Mouse (Mus musculus): ENCODE measurements around the gene Cog6. TPM values are rescaled to one million over a fixed set of nuclear protein-coding genes. Genes with fewer than 3 reads are reported as not detected.
A peak's percentile ranks its signal among the peaks of the same experiment; 100 is the strongest.
"Not testable (repeated sequence)": the region's sequence is repeated elsewhere in the genome, so short reads cannot be mapped to it uniquely, and the experiment has no call there.

Cog6 gene
- polyA plus RNA-seq, 1 experiment from 2014 or later: 53.0 TPM

DNA sequence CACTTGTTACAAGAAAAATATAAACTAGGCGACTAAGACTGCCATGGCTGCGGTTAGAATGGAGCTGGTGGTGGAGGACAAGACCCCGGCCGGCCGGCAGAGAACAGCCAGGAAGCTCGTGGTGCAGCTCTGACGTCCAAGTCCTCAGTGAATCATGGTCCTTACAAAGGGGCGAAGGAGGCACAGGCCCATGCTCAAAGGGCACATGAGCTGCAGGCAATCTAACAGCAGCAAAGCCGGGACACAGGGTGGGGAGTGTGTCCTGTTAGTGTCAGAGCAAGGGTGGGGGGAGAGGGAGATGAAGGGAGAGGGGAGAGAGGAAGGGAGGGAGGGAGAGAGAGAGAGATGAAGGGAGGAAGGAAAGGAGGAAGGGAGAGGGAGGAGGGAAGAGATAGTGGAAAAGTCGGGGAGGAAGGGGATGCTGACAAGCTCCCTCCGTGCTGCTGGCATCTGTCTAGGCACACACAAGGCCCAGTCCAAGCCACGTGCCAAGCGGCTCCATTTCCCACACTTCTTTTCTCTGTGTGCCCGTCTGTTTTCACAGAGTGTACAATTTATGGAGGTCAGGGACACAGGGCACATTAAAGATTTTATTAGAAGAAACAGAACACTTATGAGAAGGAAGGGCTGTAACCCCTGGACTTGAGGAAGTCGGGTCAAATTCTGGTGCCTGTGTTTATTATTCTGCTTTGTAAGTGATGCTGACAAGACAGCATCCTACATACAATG lies 17.9 kb downstream of the Cog6 start:
- in situ Hi-C loops (cut with MboI; ENCODE audit: low pct_unique_long_range_greater_than_20kb): no loop called here
- DNase-seq (ENCODE audit: low read depth, low spot score): no peak
- CTCF ChIA-PET: interaction anchor here (1.2 to 6.6 kb wide), 2 partner anchors 16 to 17 kb away, joined by 4 to 36 read pairs; no protein-coding TSS in a partner anchor
- POLR2A ChIA-PET: no interaction called here
- no peaks in the 10 kb centered on the region for H3K27me3 ChIP-seq
- no peak for ATAC-seq
- TF ChIP-seq CTCF (IDR thresholded peaks at IDR 0.05): no peak

DNA sequence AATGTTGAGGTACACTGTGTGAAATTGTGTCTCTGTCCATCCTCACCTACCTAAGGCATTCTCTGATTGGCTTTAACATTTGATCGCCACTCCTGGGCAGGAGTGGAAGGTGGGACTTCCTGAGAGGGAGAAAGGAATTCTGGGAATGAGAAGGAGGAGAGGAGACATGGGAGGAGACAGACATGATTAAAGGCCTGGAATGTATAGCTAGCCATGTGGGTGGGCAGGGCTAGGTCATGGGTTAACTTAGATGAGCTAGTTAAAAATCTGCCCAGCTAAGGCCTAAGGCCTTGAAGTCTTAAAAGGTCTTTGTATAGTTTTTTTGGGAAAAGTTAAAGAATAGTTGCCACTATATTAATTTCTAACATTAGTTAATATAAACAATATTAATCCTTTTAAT lies 19.7 kb downstream of the Cog6 start:
- POLR2A ChIA-PET: interaction anchor here (1.2 kb wide), 1 partner anchor 14 kb away, joined by 3 read pairs; no protein-coding TSS in a partner anchor

DNA sequence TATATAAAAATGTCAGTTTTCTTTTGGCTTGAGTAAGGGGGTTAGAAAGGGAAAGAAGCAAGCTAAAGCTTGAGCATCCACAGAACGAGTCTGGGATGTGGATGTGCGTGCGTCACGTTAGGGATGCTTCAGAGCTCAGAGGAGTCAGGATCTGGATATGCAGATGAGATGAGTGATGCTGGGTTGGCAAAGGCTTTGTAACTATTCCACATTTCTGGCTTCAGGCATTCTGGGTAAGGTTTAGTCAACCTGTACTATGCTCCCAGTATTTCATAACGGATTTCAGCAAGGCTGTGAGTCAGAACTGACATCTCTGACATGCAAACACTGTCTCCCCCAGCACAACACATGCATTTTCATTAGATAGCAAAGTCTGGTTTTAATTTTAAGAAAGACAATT lies 20.4 kb downstream of the Cog6 start:
- no peak for TF ChIP-seq CTCF (IDR thresholded peaks at IDR 0.05)
- no peak for ATAC-seq
- no peak for DNase-seq (ENCODE audit: low read depth, low spot score)
- ChIA-PET CTCF (interaction anchor here (0.9 to 6.6 kb wide), 6 partner anchors 13 to 742 kb away, joined by 3 to 36 read pairs (median 5); no protein-coding TSS in a partner anchor), POLR2A (interaction anchor here (1.2 kb wide), 1 partner anchor 13 kb away, joined by 3 read pairs; no protein-coding TSS in a partner anchor)
- in situ Hi-C loops (cut with MboI; ENCODE audit: low pct_unique_long_range_greater_than_20kb): no loop called here
- H3K27me3 ChIP-seq: no peaks in the 10 kb centered on the region

More for the DNA sequence above, 19.7 kb downstream of the Cog6 start:
- no peak for TF ChIP-seq CTCF (IDR thresholded peaks at IDR 0.05)
- in situ Hi-C loops (cut with MboI; ENCODE audit: low pct_unique_long_range_greater_than_20kb): no loop called here
- no peaks in the 10 kb centered on the region for H3K27me3 ChIP-seq
- CTCF ChIA-PET: interaction anchor here (0.9 to 6.6 kb wide), 6 partner anchors 14 to 743 kb away, joined by 3 to 36 read pairs (median 5); no protein-coding TSS in a partner anchor
- DNase-seq (ENCODE audit: low read depth, low spot score) (no peak), ATAC-seq (no peak)

GRCm38 (mm10) chr3:52994666-52995065 lies 22.4 kb downstream of the Cog6 start:
- DNase-seq (ENCODE audit: low read depth, low spot score) (no peak), ATAC-seq (no peak)
- CTCF ChIA-PET: interaction anchor here (1.0 to 6.6 kb wide), 2 partner anchors 11 to 14 kb away, joined by 4 to 36 read pairs; no protein-coding TSS in a partner anchor
- in situ Hi-C loops (cut with MboI; ENCODE audit: low pct_unique_long_range_greater_than_20kb): no loop called here
- TF ChIP-seq CTCF (IDR thresholded peaks at IDR 0.05): peak; percentile 78
- H3K27me3 ChIP-seq: no peaks in the 10 kb centered on the region
- POLR2A ChIA-PET: no interaction called here

DNA sequence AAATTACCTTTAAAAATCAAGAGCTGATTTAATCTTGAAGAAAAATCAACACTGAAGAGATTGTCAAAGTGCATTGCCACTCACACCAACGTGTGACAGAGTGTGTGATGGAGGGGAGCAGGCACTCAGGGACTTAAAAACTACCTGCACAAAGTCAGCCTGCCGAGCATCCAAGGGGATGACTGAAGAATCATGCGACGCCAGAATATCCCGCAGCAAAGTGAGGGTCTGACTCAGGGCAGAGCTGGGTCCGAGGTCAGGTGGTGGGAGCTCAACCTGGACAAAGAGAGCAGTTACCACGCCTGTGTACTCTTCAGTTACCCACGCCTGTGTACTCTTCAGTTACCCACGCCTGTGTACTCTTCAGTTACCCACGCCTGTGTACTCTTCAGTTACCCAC lies 23.7 kb downstream of the Cog6 start:
- ChIA-PET CTCF (interaction anchor here (0.6 to 6.6 kb wide), 8 partner anchors 10 to 740 kb away, joined by 3 to 36 read pairs (median 3); no protein-coding TSS in a partner anchor), POLR2A (interaction anchor here (0.7 kb wide), 1 partner anchor 1699 kb away, joined by 3 read pairs; no protein-coding TSS in a partner anchor)
- DNase-seq (ENCODE audit: low read depth, low spot score): no peak
- in situ Hi-C loops (cut with MboI; ENCODE audit: low pct_unique_long_range_greater_than_20kb): no loop called here
- ATAC-seq: no peak
- no peak for TF ChIP-seq CTCF (IDR thresholded peaks at IDR 0.05)
- no peaks in the 10 kb centered on the region for H3K27me3 ChIP-seq

DNA sequence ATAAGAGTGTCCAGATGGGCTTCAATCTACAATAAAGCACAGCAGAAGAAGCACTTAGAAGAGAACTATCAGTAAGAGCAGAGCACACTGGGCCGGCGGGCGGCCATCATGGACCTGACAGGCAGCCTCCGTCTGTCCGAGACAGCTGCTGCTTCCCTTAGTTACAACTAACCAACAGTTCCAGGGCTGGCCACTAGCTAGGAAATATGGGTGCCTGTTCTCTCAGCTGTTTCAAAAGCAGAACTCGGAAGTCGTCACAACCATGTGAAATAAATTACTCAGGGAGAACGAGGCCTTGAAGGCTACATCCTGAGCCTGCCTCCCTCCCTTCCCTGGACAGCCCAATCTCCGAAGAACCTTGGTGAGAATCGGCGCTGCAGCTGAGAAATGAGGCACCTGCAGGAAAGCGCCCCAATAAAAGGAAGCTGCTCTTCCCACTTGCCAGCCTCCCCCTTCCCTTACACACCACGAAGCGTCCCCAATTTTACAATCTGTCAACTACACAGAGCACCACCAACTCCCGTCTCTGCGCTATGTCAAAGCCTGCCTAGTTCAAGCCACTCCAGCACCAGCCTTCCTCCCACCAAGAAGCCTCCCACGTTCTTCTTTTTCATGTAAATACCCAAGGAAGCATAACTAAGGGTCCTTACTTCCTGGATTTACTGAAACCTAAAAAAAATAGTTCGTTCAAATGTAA lies 26.8 kb downstream of the Cog6 start:
- ATAC-seq (no peak), DNase-seq (ENCODE audit: low read depth, low spot score) (no peak)
- H3K27me3 ChIP-seq: no peaks in the 10 kb centered on the region
- TF ChIP-seq CTCF (IDR thresholded peaks at IDR 0.05): no peak
- ChIA-PET POLR2A (no interaction called here), CTCF (interaction anchor here (1.4 kb wide), 1 partner anchor 16 kb away, joined by 3 read pairs; no protein-coding TSS in a partner anchor)
- in situ Hi-C loops (cut with MboI; ENCODE audit: low pct_unique_long_range_greater_than_20kb): no loop called here

- CTCF ChIA-PET: interaction anchor here (1.4 kb wide), 1 partner anchor 12 kb away, joined by 3 read pairs; no protein-coding TSS in a partner anchor
- in situ Hi-C loops (cut with MboI; ENCODE audit: low pct_unique_long_range_greater_than_20kb); POLR2A ChIA-PET; DNase-seq (ENCODE audit: low read depth, low spot score); H3K27me3 ChIP-seq; ATAC-seq: not testable (repeated sequence)
Measured at GRCm38 (mm10) chr3:52985508-52985941, 31.5 kb downstream of the Cog6 start.

DNA sequence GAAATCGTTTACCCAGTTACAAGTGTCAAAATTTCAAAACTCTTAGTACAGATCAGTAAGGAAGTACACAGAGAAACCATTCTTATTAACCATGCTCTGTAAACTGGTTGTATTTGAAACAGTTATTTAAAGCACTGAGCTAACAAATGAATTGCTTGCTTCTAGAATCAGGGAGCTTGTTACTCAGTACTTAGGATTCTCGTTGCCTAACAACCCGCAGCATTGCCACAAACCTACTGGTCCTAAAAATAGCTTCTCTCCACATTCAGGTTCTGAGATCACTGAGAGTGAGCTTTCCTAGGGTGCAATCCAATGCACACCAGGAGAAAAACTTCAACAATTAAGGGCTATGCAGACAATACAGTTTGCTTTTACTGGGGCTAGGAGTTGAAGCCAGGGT lies 33.3 kb downstream of the Cog6 start:
- DNase-seq (ENCODE audit: low read depth, low spot score) (peak; percentile 28), ATAC-seq (peak; percentile 60)
- no peak for TF ChIP-seq CTCF (IDR thresholded peaks at IDR 0.05)
- in situ Hi-C loops (cut with MboI; ENCODE audit: low pct_unique_long_range_greater_than_20kb): no loop called here
- no peaks in the 10 kb centered on the region for H3K27me3 ChIP-seq
- CTCF ChIA-PET: interaction anchor here (0.9 to 3.4 kb wide), 8 partner anchors 9 to 730 kb away, joined by 3 to 36 read pairs (median 3); no protein-coding TSS in a partner anchor
- POLR2A ChIA-PET: interaction anchor here (0.6 to 1.2 kb wide), 3 partner anchors 8 to 131 kb away, joined by 3 read pairs; no protein-coding TSS in a partner anchor

DNA sequence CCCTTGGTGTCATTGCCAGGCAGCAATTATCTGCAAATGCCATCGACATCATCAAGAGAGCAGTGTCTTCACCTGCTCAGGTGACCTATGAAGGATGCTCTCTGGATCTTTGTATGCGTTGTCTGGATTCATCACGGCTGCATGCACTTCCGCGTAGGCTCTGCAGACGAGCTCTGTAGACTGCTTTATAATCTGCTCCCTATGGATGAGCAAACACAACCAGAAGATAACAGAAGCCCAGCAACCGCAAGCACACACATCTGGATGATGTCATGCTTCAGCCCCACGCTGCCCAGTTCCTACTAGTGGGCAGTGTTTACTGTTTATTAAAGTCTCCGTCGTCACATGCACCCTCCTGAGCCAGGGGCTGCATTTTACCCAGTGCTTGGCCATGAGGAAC lies 34.0 kb downstream of the Cog6 start:
- ATAC-seq: no peak
- in situ Hi-C loops (cut with MboI; ENCODE audit: low pct_unique_long_range_greater_than_20kb): no loop called here
- TF ChIP-seq CTCF (IDR thresholded peaks at IDR 0.05): no peak
- no peaks in the 10 kb centered on the region for H3K27me3 ChIP-seq
- POLR2A ChIA-PET: interaction anchor here (0.6 to 1.2 kb wide), 3 partner anchors 9 to 130 kb away, joined by 3 read pairs; no protein-coding TSS in a partner anchor
- no peak for DNase-seq (ENCODE audit: low read depth, low spot score)
- CTCF ChIA-PET: interaction anchor here (0.9 to 3.4 kb wide), 5 partner anchors 8 to 730 kb away, joined by 3 to 36 read pairs (median 4); no protein-coding TSS in a partner anchor
